Mouse (Mus musculus) megakaryocyte, embryonic 14.5 days (primary cell): ENCODE measurements around the gene Mxra8. TPM values are rescaled to one million over a fixed set of nuclear protein-coding genes. Genes with fewer than 3 reads are reported as not detected.

Source experiments
- H3K27me3 ChIP-seq: replicated peaks from 2 replicates; pipeline ENCODE3; 2012; ENCODE audit warnings: inconsistent platforms
- H3K36me3 ChIP-seq: replicated peaks from 2 replicates; pipeline ENCODE3; 2012; ENCODE audit warnings: low read length, inconsistent platforms, mixed read lengths
- H3K4me1 ChIP-seq: 2 replicates; pipeline ENCODE4 v1.6.1; 2012; ENCODE audit warnings: inconsistent platforms
- H3K4me3 ChIP-seq: replicated peaks from 2 replicates; pipeline ENCODE3; 2012; ENCODE audit warnings: moderate library complexity, mild to moderate bottlenecking, inconsistent platforms
- H3K9me3 ChIP-seq: 2 replicates; pipeline ENCODE4 v1.6.1; 2012; ENCODE audit warnings: inconsistent platforms
- FLI1 ChIP-seq: IDR thresholded peaks from 2 replicates; pipeline ENCODE4 v1.6.1; 2012; ENCODE audit warnings: low read length, inconsistent platforms, mixed read lengths
- GATA1 ChIP-seq: IDR thresholded peaks from 3 replicates; pipeline ENCODE4 v1.6.1; 2012; ENCODE audit warnings: mixed read lengths, low read length, inconsistent platforms, borderline replicate concordance
- polyA plus RNA-seq: library from polyadenylated mRNA; stranded (reverse); fragments of >175 nt; gene quantifications from 2 replicates; pipeline ENCODE4 v1.2.3, GENCODE M21; 2012; ENCODE audit warnings: low replicate concordance; ENCODE audit not compliant: insufficient read depth

Gene Mxra8
- polyA plus RNA-seq, 1 experiment, result 0.13 TPM

GRCm38 (mm10) chr4:155846871-155847578 lies 7.5 kb downstream of the Mxra8 start, which contains the start of gene Dvl1:
Gene Dvl1, plus strand, starts transcription at chr4:155847402.
- Histone ChIP-seq H3K27me3 (peaks cover 16% of the 10 kb centered on the region), H3K4me1 (peaks cover 60% of the 10 kb centered on the region), H3K4me3 (peak within 1 kb of the TSS; percentile 100), H3K36me3 (peaks cover 6% of the 10 kb centered on the region), H3K9me3 (no peaks in the 10 kb centered on the region)
- TF ChIP-seq GATA1, result no peak
- no peak for TF ChIP-seq FLI1

GRCm38 (mm10) chr4:155847591-155848352 lies 8.3 kb downstream of the Mxra8 start:
- no peak for TF ChIP-seq GATA1
- TF ChIP-seq FLI1, result no peak
- Histone ChIP-seq H3K27me3 (peaks cover 10% of the 10 kb centered on the region), H3K4me1 (peaks cover 63% of the 10 kb centered on the region), H3K9me3 (no peaks in the 10 kb centered on the region), H3K36me3 (peaks cover 6% of the 10 kb centered on the region), H3K4me3 (peak overlapping the region; percentile 100)

DNA sequence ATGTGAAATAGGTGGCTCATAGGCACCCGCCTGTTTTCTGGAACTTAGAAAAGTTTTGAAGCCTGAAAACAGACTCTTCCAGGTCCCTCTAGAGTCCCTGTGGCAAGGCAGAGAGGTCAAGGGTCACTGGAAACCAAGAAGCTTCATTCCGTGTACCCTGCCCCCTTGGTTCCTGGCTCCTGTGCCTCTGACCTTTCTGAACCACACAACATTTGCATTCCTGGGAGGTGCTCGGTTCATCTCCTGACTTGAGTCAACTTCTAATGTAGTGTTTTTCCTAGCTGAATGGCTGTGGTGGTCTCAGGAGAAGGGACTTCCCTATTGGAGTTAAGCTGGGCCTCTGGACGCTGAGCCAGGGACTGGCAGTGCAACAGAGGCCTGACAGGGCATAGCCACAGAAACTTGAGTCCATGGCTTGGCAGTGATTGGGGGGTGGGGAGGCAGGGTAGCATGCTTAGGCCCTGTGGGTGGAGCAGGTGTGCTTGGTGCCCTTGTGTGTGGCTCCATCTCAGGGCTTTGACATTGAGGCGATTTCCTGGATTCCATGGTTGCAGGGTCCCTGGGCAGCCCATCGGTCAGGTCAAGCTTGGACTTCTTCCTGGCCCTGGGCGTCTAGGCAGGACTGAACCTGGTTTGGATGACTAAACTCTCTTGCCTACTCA lies 9.1 kb downstream of the Mxra8 start:
- Histone ChIP-seq H3K27me3 (peaks cover 3% of the 10 kb centered on the region), H3K36me3 (peaks cover 12% of the 10 kb centered on the region), H3K4me3 (peak overlapping the region; percentile 100), H3K9me3 (no peaks in the 10 kb centered on the region), H3K4me1 (peaks cover 68% of the 10 kb centered on the region)
- TF ChIP-seq GATA1 (no peak), FLI1 (no peak)

DNA sequence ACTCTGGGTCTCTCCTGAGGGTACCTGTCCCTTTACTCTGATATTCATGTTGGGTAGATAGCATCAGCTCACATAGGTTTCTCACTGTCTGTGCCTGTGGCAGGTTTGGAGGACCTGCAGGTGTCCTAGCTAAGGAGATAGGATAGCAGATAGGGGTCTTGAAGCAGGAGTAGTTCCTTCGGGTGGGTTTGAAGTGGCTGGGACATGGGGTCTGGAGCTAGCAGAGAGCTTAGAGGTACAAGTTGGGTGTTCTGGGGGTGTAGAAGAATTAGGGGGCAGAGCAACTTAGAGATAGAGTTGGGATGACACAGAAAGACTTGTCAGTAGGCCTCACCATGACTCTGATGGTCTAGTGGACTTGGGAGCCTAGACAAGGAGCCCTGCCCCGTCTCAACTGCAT lies 9.9 kb downstream of the Mxra8 start:
- H3K4me3 ChIP-seq, result peak overlapping the region; percentile 38
- peaks cover 20% of the 10 kb centered on the region for H3K36me3 ChIP-seq
- TF ChIP-seq GATA1 (no peak), FLI1 (no peak)
- peaks cover 69% of the 10 kb centered on the region for H3K4me1 ChIP-seq
- no peaks in the 10 kb centered on the region for H3K27me3 ChIP-seq
- H3K9me3 ChIP-seq, result no peaks in the 10 kb centered on the region

DNA sequence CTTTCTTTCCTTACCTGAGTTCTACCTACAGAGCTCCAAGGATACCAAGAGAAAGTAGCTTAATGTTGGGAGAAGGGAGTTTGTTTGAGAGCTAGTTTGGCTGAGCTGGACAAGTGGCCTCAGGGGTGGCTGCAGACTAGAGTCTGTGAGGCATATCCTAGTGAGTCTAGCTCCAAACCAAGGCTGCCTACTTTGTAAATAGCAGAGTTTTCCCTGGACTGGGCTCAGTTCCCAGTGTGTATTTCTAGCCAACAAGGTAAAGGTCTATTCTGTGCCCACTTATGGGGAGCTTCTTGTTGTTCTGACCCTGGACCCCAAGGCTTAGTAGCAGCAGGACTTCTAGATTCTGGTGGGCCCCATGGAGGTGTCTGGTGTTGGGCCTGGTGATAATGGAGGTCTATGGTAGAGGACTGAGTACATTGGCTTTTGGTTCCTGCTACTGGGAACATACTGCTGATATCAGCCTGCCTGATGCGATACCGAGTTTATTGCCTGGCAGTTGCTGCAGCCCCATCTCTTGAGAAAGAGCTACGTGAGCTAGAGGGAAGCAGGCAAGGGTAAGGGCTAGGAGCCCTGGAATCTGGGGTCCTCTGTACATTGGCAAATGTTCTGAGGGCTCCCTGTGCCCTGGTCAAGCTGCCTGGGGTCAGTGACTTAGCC lies 10.4 kb downstream of the Mxra8 start:
- H3K4me1 ChIP-seq, result peaks cover 69% of the 10 kb centered on the region
- TF ChIP-seq FLI1 (no peak), GATA1 (no peak)
- no peaks in the 10 kb centered on the region for H3K27me3 ChIP-seq
- H3K36me3 ChIP-seq, result peaks cover 25% of the 10 kb centered on the region
- H3K4me3 ChIP-seq, result peak overlapping the region; percentile 38
- no peaks in the 10 kb centered on the region for H3K9me3 ChIP-seq

GRCm38 (mm10) chr4:155851368-155851767 lies 11.9 kb downstream of the Mxra8 start:
- Histone ChIP-seq H3K9me3 (no peaks in the 10 kb centered on the region), H3K4me1 (peaks cover 74% of the 10 kb centered on the region), H3K27me3 (no peaks in the 10 kb centered on the region), H3K4me3 (no peak overlapping the region), H3K36me3 (peaks cover 40% of the 10 kb centered on the region)
- TF ChIP-seq GATA1 (no peak), FLI1 (no peak)

DNA sequence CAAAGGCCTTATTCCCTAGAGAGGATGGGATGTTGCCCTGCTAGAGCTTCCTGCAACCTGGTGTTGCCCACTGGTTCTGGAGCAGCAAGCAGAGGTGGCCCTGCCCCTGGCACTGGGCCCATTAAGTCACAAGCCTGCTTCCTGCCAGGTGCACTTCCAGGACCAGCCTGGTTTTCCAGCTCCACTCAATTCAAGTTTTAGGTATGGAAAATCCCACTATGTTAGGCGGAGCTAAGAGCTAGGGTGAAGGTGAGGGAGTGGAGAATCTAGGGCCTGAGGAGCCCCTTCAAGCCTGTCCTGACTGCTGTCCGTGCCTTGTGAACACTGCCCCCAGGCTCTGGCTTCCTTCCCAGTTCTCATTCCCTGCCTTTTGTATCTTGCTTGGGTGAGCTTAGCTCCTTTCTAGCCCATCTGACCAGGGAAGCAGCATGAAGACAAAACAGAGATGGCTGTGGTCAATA lies 12.5 kb downstream of the Mxra8 start:
- Histone ChIP-seq H3K4me3 (no peak overlapping the region), H3K9me3 (no peaks in the 10 kb centered on the region), H3K4me1 (peaks cover 72% of the 10 kb centered on the region), H3K36me3 (peaks cover 46% of the 10 kb centered on the region), H3K27me3 (no peaks in the 10 kb centered on the region)
- TF ChIP-seq GATA1 (no peak), FLI1 (no peak)

DNA sequence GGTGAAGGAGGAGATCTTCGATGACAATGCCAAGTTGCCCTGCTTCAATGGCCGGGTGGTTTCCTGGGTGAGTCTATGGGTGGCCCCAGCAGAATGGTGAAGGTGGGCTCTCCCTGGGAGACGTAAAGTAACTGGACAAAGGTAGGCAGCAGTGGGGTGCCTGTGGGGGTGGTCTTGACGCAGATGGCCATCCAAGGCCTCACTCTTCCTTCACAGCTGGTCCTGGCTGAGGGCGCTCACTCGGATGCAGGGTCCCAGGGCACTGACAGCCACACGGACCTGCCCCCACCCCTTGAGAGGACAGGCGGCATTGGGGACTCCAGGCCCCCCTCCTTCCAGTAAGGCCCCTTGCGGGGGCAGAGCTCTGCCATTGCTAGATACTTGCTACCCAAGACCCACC lies 13.9 kb downstream of the Mxra8 start:
- Histone ChIP-seq H3K36me3 (peaks cover 60% of the 10 kb centered on the region), H3K4me1 (peaks cover 63% of the 10 kb centered on the region), H3K4me3 (no peak overlapping the region), H3K27me3 (no peaks in the 10 kb centered on the region), H3K9me3 (no peaks in the 10 kb centered on the region)
- TF ChIP-seq GATA1 (no peak), FLI1 (no peak)

- Histone ChIP-seq H3K36me3 (peaks cover 76% of the 10 kb centered on the region), H3K4me1 (peaks cover 47% of the 10 kb centered on the region)
These were observed 15.5 kb downstream of the Mxra8 start for GRCm38 (mm10) chr4:155854991-155855390.

GRCm38 (mm10) chr4:155856071-155856470 lies 16.6 kb downstream of the Mxra8 start:
- Histone ChIP-seq H3K4me3 (no peak overlapping the region), H3K9me3 (no peaks in the 10 kb centered on the region), H3K4me1 (peaks cover 36% of the 10 kb centered on the region), H3K27me3 (no peaks in the 10 kb centered on the region), H3K36me3 (peaks cover 84% of the 10 kb centered on the region)
- TF ChIP-seq FLI1, result no peak
- TF ChIP-seq GATA1, result no peak

More at GRCm38 (mm10) chr4:155854991-155855390, 15.5 kb downstream of the Mxra8 start:
- Histone ChIP-seq H3K27me3 (no peaks in the 10 kb centered on the region), H3K9me3 (no peaks in the 10 kb centered on the region), H3K4me3 (no peak overlapping the region)
- TF ChIP-seq GATA1 (no peak), FLI1 (no peak)
